Mouse (Mus musculus) lung, postnatal 0 days (tissue): ENCODE results near the gene Dhx29. TPM values are rescaled to one million over a fixed set of nuclear protein-coding genes. Genes with fewer than 3 reads are reported as not detected.

Experiments
- ATAC-seq: fragments of 200-750 bp; cut with Nextera tagmentation; 2 replicates; pipeline ENCODE4 v1.8.0; 2017; ENCODE audit warnings: moderate library complexity
- DNase-seq: peaks from one replicate; pipeline ENCODE4 v3.0.0-alpha.2; 2016; ENCODE audit warnings: low spot score
- H3K27ac ChIP-seq: fragments of 300-500 bp; sonication (generic); 2 replicates; pipeline ENCODE4 v1.5.1; 2014; ENCODE audit warnings: antibody characterized with exemption, mild to moderate bottlenecking, low read length, mixed read lengths
- H3K27me3 ChIP-seq: fragments of 300-500 bp; sonication (generic); replicated peaks from 2 replicates; pipeline ENCODE4 v1.6.1; 2014; ENCODE audit warnings: low read length, mixed read lengths; ENCODE audit not compliant: insufficient read depth
- H3K36me3 ChIP-seq: fragments of 300-500 bp; sonication (generic); 2 replicates; pipeline ENCODE4 v1.6.1; 2014; ENCODE audit warnings: low read length, mixed read lengths; ENCODE audit not compliant: insufficient read depth
- H3K4me1 ChIP-seq: fragments of 300-500 bp; sonication (generic); 2 replicates; pipeline ENCODE4 v1.6.1; 2014; ENCODE audit warnings: antibody characterized with exemption, low read depth, low read length, mixed read lengths; ENCODE audit not compliant: insufficient read depth
- H3K4me2 ChIP-seq: fragments of 300-500 bp; sonication (generic); replicated peaks from 2 replicates; pipeline ENCODE4 v1.6.1; 2014; ENCODE audit warnings: low read depth, mild to moderate bottlenecking, low read length, moderate library complexity, mixed read lengths
- H3K4me3 ChIP-seq: fragments of 300-500 bp; sonication (generic); 2 replicates; pipeline ENCODE4 v1.5.1; 2014; ENCODE audit warnings: low read depth, low read length
- H3K9ac ChIP-seq: fragments of 300-500 bp; sonication (generic); replicated peaks from 2 replicates; pipeline ENCODE4 v1.6.1; 2014; ENCODE audit warnings: low read depth, mild to moderate bottlenecking
- H3K9me3 ChIP-seq: fragments of 300-500 bp; sonication (generic); 2 replicates; pipeline ENCODE4 v1.6.1; 2016; ENCODE audit warnings: low read length, mixed read lengths
- CTCF ChIP-seq: IDR thresholded peaks from 2 replicates; pipeline ENCODE4 v1.5.1; 2016; ENCODE audit warnings: antibody characterized with exemption, mild to moderate bottlenecking
- EP300 ChIP-seq: IDR thresholded peaks from 2 replicates; pipeline ENCODE4 v1.6.1; 2016; ENCODE audit warnings: antibody characterized with exemption, mild to moderate bottlenecking, control low read depth
- WGBS: fragments of 180-500 bp; shearing (Covaris S2); extraction: QIAGEN DNeasy Blood & Tissue Kit; methylation state at CpG from one replicate; pipeline ENCODE4 v1.1.7; 2014; 5-methylcytosine and 5-hydroxymethylcytosine counted together
- polyA plus RNA-seq: library from polyadenylated mRNA; unstranded; fragments of >200 nt; fragmentation: Nextera tagmentation; extraction: Ambion mirVana; gene quantifications from 2 replicates; pipeline ENCODE4 v1.2.1, GENCODE M21; 2015

Dhx29 gene
- polyA plus RNA-seq, 1 experiment from 2014 or later = 23.5 TPM

DNA sequence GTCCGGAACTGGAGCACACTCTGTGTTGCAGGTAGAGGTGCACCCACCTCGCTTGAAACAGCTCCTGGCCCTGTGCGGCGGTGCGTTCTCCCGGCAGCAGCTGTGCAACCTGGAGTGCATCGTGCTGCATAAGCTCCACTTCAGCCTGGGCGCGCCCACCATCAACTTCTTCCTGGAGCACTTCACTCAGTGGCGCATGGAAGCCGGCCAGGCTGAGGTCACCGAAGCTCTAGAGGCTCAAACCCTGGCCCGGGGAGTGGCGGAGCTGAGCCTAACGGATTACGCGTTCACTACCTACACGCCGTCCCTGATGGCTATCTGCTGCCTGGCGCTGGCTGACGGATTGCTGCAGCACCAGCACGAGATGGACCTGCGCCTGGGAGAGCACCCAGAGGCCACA, 62.3 kb downstream of the Dhx29 start:
- ATAC-seq = peak; percentile 18
- TF ChIP-seq CTCF (no peak), EP300 (no peak)
- H3K4me1 ChIP-seq = peaks cover 30% of the 10 kb centered on the region
- no peaks in the 10 kb centered on the region for H3K36me3 ChIP-seq
- peaks cover 59% of the 10 kb centered on the region for H3K27me3 ChIP-seq
- peak overlapping the region; percentile 42; the same call in 1 of the 2 replicates for H3K4me3 ChIP-seq
- no peaks in the 10 kb centered on the region for H3K9me3 ChIP-seq
- no peak overlapping the region for H3K9ac ChIP-seq
- no peak overlapping the region for H3K27ac ChIP-seq
- 1% methylated on average over 23 of the region's 23 CpGs for WGBS
- H3K4me2 ChIP-seq = peak overlapping the region; percentile 83
- DNase-seq = peak; percentile 83

DNA sequence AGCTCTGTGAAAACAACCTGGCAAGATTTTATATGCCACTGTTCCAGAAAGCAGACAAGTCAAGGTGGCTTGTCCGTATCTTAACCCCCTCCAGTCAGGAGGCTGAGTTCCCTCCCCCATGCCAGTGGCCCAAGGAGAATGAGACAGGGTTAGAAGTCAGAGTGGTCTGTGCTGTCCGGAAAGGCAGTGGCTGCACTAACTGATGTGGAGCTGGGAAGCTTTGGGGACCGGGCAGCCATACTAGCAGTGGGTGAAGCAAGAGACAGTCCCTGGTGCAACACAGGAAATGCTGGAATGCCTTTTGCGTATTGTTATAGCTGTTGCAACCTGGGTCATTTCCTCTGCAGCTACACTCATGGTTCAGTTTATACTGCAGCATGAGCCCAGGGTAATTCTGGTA, 63.1 kb downstream of the Dhx29 start:
- ATAC-seq (no peak), DNase-seq (peak; percentile 65)
- no peak overlapping the region for H3K9ac ChIP-seq
- no peak overlapping the region for H3K27ac ChIP-seq
- no peaks in the 10 kb centered on the region for H3K9me3 ChIP-seq
- H3K4me1 ChIP-seq = peaks cover 30% of the 10 kb centered on the region
- no peak for TF ChIP-seq CTCF
- no peak; the same call in 1 of the 2 replicates for TF ChIP-seq EP300
- WGBS = 23% methylated on average over 4 of the region's 4 CpGs
- H3K4me2 ChIP-seq = no peak overlapping the region
- no peaks in the 10 kb centered on the region for H3K36me3 ChIP-seq
- H3K4me3 ChIP-seq = 0 out of 2 replicates have a peak overlapping the region, but pooled peaks have one; percentile 10
- peaks cover 66% of the 10 kb centered on the region for H3K27me3 ChIP-seq

- ATAC-seq = peak; percentile 45
- peak; percentile 40 for DNase-seq
- no peak within 1 kb of the TSS for H3K9ac ChIP-seq
Observed at GRCm38 (mm10) chr13:112993531-112994152, 66.4 kb downstream of the Dhx29 start, which contains the start of gene Mcidas. Gene Mcidas (plus strand): TSS chr13:112993845.

DNA sequence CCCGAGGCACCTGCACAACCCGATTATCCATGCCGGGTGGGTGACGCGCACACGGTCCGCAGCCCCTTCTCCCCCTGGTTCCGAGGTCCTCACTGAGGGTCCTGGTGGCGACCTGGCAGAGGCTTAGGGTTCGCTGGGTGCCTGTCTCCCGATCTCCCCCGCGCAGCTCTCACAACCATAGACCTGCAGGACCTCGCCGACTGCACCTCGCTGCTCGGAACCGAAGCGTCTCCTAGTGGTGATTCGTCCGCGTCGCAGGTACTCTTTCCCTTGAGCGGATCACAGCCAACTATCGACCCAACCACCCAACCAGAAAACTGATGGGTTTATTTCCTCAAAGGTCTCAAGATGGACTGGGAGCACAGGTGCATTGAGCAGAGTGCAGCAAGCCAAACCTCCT, 66.9 kb downstream of the Dhx29 start:
- DNase-seq (peak; percentile 74), ATAC-seq (peak; percentile 69)
- no peak overlapping the region for H3K27ac ChIP-seq
- WGBS = under 1% methylated on average over 25 of the region's 25 CpGs
- peaks cover 66% of the 10 kb centered on the region for H3K27me3 ChIP-seq
- peak overlapping the region; percentile 36 for H3K4me3 ChIP-seq
- H3K9ac ChIP-seq = no peak overlapping the region
- H3K4me1 ChIP-seq = peaks cover 20% of the 10 kb centered on the region
- TF ChIP-seq EP300 (no peak), CTCF (peak; percentile 83)
- no peaks in the 10 kb centered on the region for H3K36me3 ChIP-seq
- H3K4me2 ChIP-seq = peak overlapping the region; percentile 75
- H3K9me3 ChIP-seq = no peaks in the 10 kb centered on the region

More at GRCm38 (mm10) chr13:112993531-112994152, 66.4 kb downstream of the Dhx29 start, which contains the start of gene Mcidas:
- Histone ChIP-seq H3K4me3 (peak within 1 kb of the TSS; percentile 36), H3K27ac (no peak within 1 kb of the TSS), H3K9me3 (no peaks in the 10 kb centered on the region), H3K36me3 (no peaks in the 10 kb centered on the region), H3K27me3 (peaks cover 72% of the 10 kb centered on the region), H3K4me1 (peaks cover 20% of the 10 kb centered on the region), H3K4me2 (peak within 1 kb of the TSS; percentile 75)
- 2% methylated on average over 46 of the region's 63 CpGs for WGBS
- TF ChIP-seq EP300 (no peak), CTCF (peak; percentile 17)

- no peak for DNase-seq
Observed at GRCm38 (mm10) chr13:112996407-112996806, 69.2 kb downstream of the Dhx29 start.

DNA sequence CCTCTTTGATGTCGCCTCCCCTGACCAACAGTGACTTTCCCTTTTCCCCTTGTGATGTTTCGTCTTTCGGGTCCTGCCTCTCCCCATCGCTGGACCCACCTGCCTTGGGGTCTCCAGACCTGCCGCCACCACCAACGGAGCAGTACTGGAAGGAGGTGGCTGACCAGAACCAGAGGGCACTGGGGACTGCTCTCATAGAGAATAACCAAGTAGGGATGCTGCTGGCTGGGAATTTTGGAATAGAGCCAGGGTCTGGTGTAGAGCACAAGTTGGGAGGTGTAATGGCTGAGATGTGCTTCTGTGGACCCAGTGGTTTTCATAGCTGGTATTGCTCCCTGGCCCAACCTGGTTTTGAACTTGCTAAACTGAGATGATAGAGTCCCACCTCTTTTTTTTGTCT, 70.1 kb downstream of the Dhx29 start:
- no peak overlapping the region for H3K9ac ChIP-seq
- TF ChIP-seq CTCF = no peak
- TF ChIP-seq EP300 = no peak
- ATAC-seq (no peak), DNase-seq (no peak)
- H3K9me3 ChIP-seq = no peaks in the 10 kb centered on the region
- no peak overlapping the region for H3K27ac ChIP-seq
- WGBS = 75% methylated on average over 6 of the region's 6 CpGs
- H3K36me3 ChIP-seq = no peaks in the 10 kb centered on the region
- H3K27me3 ChIP-seq = peaks cover 50% of the 10 kb centered on the region
- H3K4me2 ChIP-seq = no peak overlapping the region
- no peak overlapping the region for H3K4me3 ChIP-seq
- peaks cover 11% of the 10 kb centered on the region; the same call in 1 of the 2 replicates for H3K4me1 ChIP-seq

More at GRCm38 (mm10) chr13:112996407-112996806, 69.2 kb downstream of the Dhx29 start:
- H3K36me3 ChIP-seq = no peaks in the 10 kb centered on the region
- peaks cover 54% of the 10 kb centered on the region for H3K27me3 ChIP-seq
- ATAC-seq = no peak
- H3K9ac ChIP-seq = no peak overlapping the region
- peaks cover 11% of the 10 kb centered on the region; the same call in 1 of the 2 replicates for H3K4me1 ChIP-seq
- no peak overlapping the region for H3K4me2 ChIP-seq
- WGBS = 48% methylated on average over 4 of the region's 4 CpGs
- H3K27ac ChIP-seq = no peak overlapping the region
- TF ChIP-seq CTCF (no peak), EP300 (no peak)
- no peak overlapping the region for H3K4me3 ChIP-seq
- no peaks in the 10 kb centered on the region for H3K9me3 ChIP-seq
